9 mouse cellular contexts compared by ENCODE assay signal in genomic region chr7:16991681-16992450, GRCm38 (mm10). TPM values are rescaled to one million over a fixed set of nuclear protein-coding genes. Genes with fewer than 3 reads are reported as not detected.
A peak's percentile ranks its signal among the peaks of the same experiment; 100 is the strongest.
DNase-seq lines count a peak whose midpoint lies in the region; ATAC-seq and TF ChIP-seq lines count a peak whose summit lies in the region.
"Had no signal": no experiment of that assay in that cellular context is flagged by ENCODE, and none has a peak within 500 bp of the region (broad histone marks: within the 10 kb centered on the region; RNA-seq: fewer than 3 reads in every experiment).

No protein-coding gene starts in this region.

- peak overlapping the region; percentile 3; the same call in 1 of the 2 replicates for H3K9ac ChIP-seq in forebrain, embryonic 14.5 days (ENCODE audit: low read length)
- no peak overlapping the region for H3K9ac ChIP-seq in liver, embryonic 13.5 days

- DNase-seq in ovary, adult 18-20 months (ENCODE audit: low spot score) = peak; percentile 72
- DNase-seq in ovary, postnatal 14 days (ENCODE audit: low spot score) = no peak
- peak; percentile 85 for DNase-seq in forebrain, embryonic 14.5 days (ENCODE audit: low spot score)
- no peak for DNase-seq in liver, embryonic 13.5 days
- peak; percentile 49 for DNase-seq in testis, postnatal 14 days (ENCODE audit: low spot score)
- DNase-seq in cerebellum, adult 2 months = no peak
- DNase-seq in right cerebral cortex, adult 18-20 months = no peak

- H3K27me3 ChIP-seq in forebrain, embryonic 14.5 days (replicated peaks; ENCODE audit: control insufficient read depth, insufficient read depth, low read length) = no peaks in the 10 kb centered on the region
- peaks cover 22% of the 10 kb centered on the region for H3K27me3 ChIP-seq in liver, embryonic 13.5 days
- no peaks in the 10 kb centered on the region for H3K27me3 ChIP-seq in cerebellum, adult 2 months (ENCODE audit: control insufficient read depth, insufficient read depth, low read length)

- 0 out of 2 replicates have a peak overlapping the region, but pooled peaks have one; percentile 10 for H3K4me2 ChIP-seq in forebrain, embryonic 14.5 days (ENCODE audit: low read length)
- H3K4me2 ChIP-seq in liver, embryonic 13.5 days = no peak overlapping the region

- no peak for TF ChIP-seq POLR2A in cerebellum, adult 2 months (IDR thresholded peaks at IDR 0.05; ENCODE audit: borderline replicate concordance, insufficient read depth, low read length)

- H3K36me3 ChIP-seq in forebrain, embryonic 14.5 days (ENCODE audit: control insufficient read depth, insufficient read depth, low read length) = no peaks in the 10 kb centered on the region
- H3K36me3 ChIP-seq in liver, embryonic 13.5 days = no peaks in the 10 kb centered on the region

- H3K27ac ChIP-seq in forebrain, embryonic 14.5 days (ENCODE audit: low read depth, low read length) = peak overlapping the region; percentile 68
- H3K27ac ChIP-seq in liver, embryonic 13.5 days = peak overlapping the region; percentile 48; the same call in 1 of the 2 replicates
- no peak overlapping the region for H3K27ac ChIP-seq in cerebellum, adult 2 months (ENCODE audit: insufficient read depth, low read length)

- H3K9me3 ChIP-seq in forebrain, embryonic 14.5 days (replicated peaks; ENCODE audit: control insufficient read depth, low read length) = no peaks in the 10 kb centered on the region
- no peaks in the 10 kb centered on the region for H3K9me3 ChIP-seq in liver, embryonic 13.5 days (replicated peaks)
- H3K9me3 ChIP-seq: megakaryocyte, embryonic 14.5 days had no signal

- WGBS in forebrain, embryonic 14.5 days = 50% methylated on average over 18 of the region's 18 CpGs
- WGBS in liver, embryonic 13.5 days (ENCODE audit: insufficient replicate concordance) = 53% methylated on average over 18 of the region's 18 CpGs
- 71% methylated on average over 18 of the region's 18 CpGs for WGBS in cerebellum, adult 2 months

- ATAC-seq in forebrain, embryonic 14.5 days = peak; percentile 61
- no peak for ATAC-seq in liver, embryonic 13.5 days (ENCODE audit: low read depth)
- ATAC-seq in megakaryocyte, adult 5-6 weeks (ENCODE audit: poor library complexity, severe bottlenecking) = no peak

- H3K4me3 ChIP-seq in forebrain, embryonic 14.5 days (ENCODE audit: low read depth, low read length) = no peak overlapping the region
- no peak overlapping the region for H3K4me3 ChIP-seq in liver, embryonic 13.5 days (replicated peaks)
- no peak overlapping the region for H3K4me3 ChIP-seq in cerebellum, adult 2 months (replicated peaks; ENCODE audit: insufficient read depth, low read depth, low read length)
- H3K4me3 ChIP-seq: megakaryocyte, embryonic 14.5 days had no signal

- TF ChIP-seq CTCF in cerebellum, adult 2 months (IDR thresholded peaks at IDR 0.05; ENCODE audit: borderline replicate concordance, insufficient read depth, low read depth, low read length) = no peak

- H3K4me1 ChIP-seq in forebrain, embryonic 14.5 days (ENCODE audit: control insufficient read depth, insufficient read depth, low read length) = peaks cover 27% of the 10 kb centered on the region
- peaks cover 55% of the 10 kb centered on the region for H3K4me1 ChIP-seq in liver, embryonic 13.5 days (replicated peaks)
- H3K4me1 ChIP-seq in cerebellum, adult 2 months (ENCODE audit: control insufficient read depth, insufficient read depth, low read length) = peaks cover 10% of the 10 kb centered on the region

RNA-seq across cellular contexts. Expression of gene Ccdc8, which starts 0.6 kb away (rescaled TPM):
- polyA plus RNA-seq in forebrain, embryonic 14.5 days (2014; fragmentation: Nextera tagmentation; extraction: Ambion mirVana) = 3.4 and 3.7 TPM in 2 replicates
- 2.8 and 3.6 TPM in 2 replicates for polyA plus RNA-seq in liver, embryonic 13.5 days (2015; fragmentation: Nextera tagmentation; extraction: Ambion mirVana)
- 0.87 and 1.2 TPM in 2 replicates for polyA plus RNA-seq in cerebellum, adult 2 months (2012; rRNA removed)
- 0.02 and 0.07 TPM in 2 replicates for total RNA-seq in megakaryocyte, adult 5-6 weeks (2015)
- total RNA-seq in megakaryocyte, adult 5-6 weeks (2017) = 0.40 and 0.69 TPM in 2 replicates

RNA-seq across cellular contexts. Expression of gene Gm42372, which starts 9.0 kb away (rescaled TPM):
- polyA plus RNA-seq in forebrain, embryonic 14.5 days (2014; fragmentation: Nextera tagmentation; extraction: Ambion mirVana) = 3.8 and 3.9 TPM in 2 replicates
- polyA plus RNA-seq in liver, embryonic 13.5 days (2015; fragmentation: Nextera tagmentation; extraction: Ambion mirVana) = 0.07 and 0.09 TPM in 2 replicates
- polyA plus RNA-seq in cerebellum, adult 2 months (2012; rRNA removed) = 33.2 and 34.4 TPM in 2 replicates
- total RNA-seq in megakaryocyte, adult 5-6 weeks (2015) = 0.18 TPM in 1 of 2 replicates, not detected in the other
- total RNA-seq in megakaryocyte, adult 5-6 weeks (2017) = 0.04 and 0.11 TPM in 2 replicates

RNA-seq across cellular contexts. Expression of gene Pnmal1, which starts 32.4 kb away (rescaled TPM):
- polyA plus RNA-seq in forebrain, embryonic 14.5 days (2014; fragmentation: Nextera tagmentation; extraction: Ambion mirVana) = 55.5 and 61.9 TPM in 2 replicates
- polyA plus RNA-seq in liver, embryonic 13.5 days (2015; fragmentation: Nextera tagmentation; extraction: Ambion mirVana) = 0.07 and 0.10 TPM in 2 replicates
- 27.4 and 29.9 TPM in 2 replicates for polyA plus RNA-seq in cerebellum, adult 2 months (2012; rRNA removed)
- not detected in 2 replicates for total RNA-seq in megakaryocyte, adult 5-6 weeks (2015)
- not detected in 2 replicates for total RNA-seq in megakaryocyte, adult 5-6 weeks (2017)

RNA-seq across cellular contexts. Expression of gene Ppp5c, which starts 35.9 kb away (rescaled TPM):
- 112 and 115 TPM in 2 replicates for polyA plus RNA-seq in forebrain, embryonic 14.5 days (2014; fragmentation: Nextera tagmentation; extraction: Ambion mirVana)
- 54.0 and 61.1 TPM in 2 replicates for polyA plus RNA-seq in liver, embryonic 13.5 days (2015; fragmentation: Nextera tagmentation; extraction: Ambion mirVana)
- 306 and 336 TPM in 2 replicates for polyA plus RNA-seq in cerebellum, adult 2 months (2012; rRNA removed)
- 39.9 and 51.4 TPM in 2 replicates for total RNA-seq in megakaryocyte, adult 5-6 weeks (2015)
- total RNA-seq in megakaryocyte, adult 5-6 weeks (2017) = 31.6 and 33.1 TPM in 2 replicates

RNA-seq across cellular contexts. Expression of gene Pnmal2, which starts 47.4 kb away (rescaled TPM):
- 48.1 and 63.2 TPM in 2 replicates for polyA plus RNA-seq in forebrain, embryonic 14.5 days (2014; fragmentation: Nextera tagmentation; extraction: Ambion mirVana)
- polyA plus RNA-seq in liver, embryonic 13.5 days (2015; fragmentation: Nextera tagmentation; extraction: Ambion mirVana) = 0.34 and 0.61 TPM in 2 replicates
- 135 and 136 TPM in 2 replicates for polyA plus RNA-seq in cerebellum, adult 2 months (2012; rRNA removed)
- total RNA-seq in megakaryocyte, adult 5-6 weeks (2015) = not detected in 2 replicates
- total RNA-seq in megakaryocyte, adult 5-6 weeks (2017) = not detected in 2 replicates

Comparison
In these comparisons a context has a peak if more than half of its experiments do, and no peak if none do; other contexts are left out.
1. DNase-seq: peak in ovary, adult 18-20 months (single experiment), forebrain, embryonic 14.5 days (single experiment) and testis, postnatal 14 days (single experiment); none in ovary, postnatal 14 days (single experiment), liver, embryonic 13.5 days (single experiment), cerebellum, adult 2 months (0 of 2) and right cerebral cortex, adult 18-20 months (single experiment).
2. RNA of gene Pnmal1, which starts 32.4 kb away (polyA plus RNA-seq): 55.5 to 61.9 TPM in forebrain, embryonic 14.5 days and 27.4 to 29.9 TPM in cerebellum, adult 2 months; 0.07 to 0.10 TPM in liver, embryonic 13.5 days; every median in the first group is over 10 times any median in the second.